Mouse (Mus musculus) CH12.LX (cell line): ENCODE measurements around the gene S1pr1. TPM values are rescaled to one million over a fixed set of nuclear protein-coding genes. Genes with fewer than 3 reads are reported as not detected.

Experiments used
- DNase-seq: peaks from one replicate; pipeline ENCODE4 v3.0.0-alpha.2; 2013; ENCODE audit errors: extremely low read depth
- H3K27ac ChIP-seq: 2 replicates; pipeline ENCODE4 v1.5.1; 2012; ENCODE audit warnings: low read depth, mild to moderate bottlenecking, control low read depth, moderate library complexity; ENCODE audit not compliant: insufficient read depth
- H3K27me3 ChIP-seq: replicated peaks from 2 replicates; pipeline ENCODE3; 2012; ENCODE audit warnings: inconsistent platforms
- H3K36me3 ChIP-seq, 2 experiments: replicated peaks in 1 of 2; 2 replicates each; pipeline versions ENCODE3 to v1.6.1; 2012; ENCODE audit warnings: inconsistent platforms in 1 of 2, low read length in 1 of 2, mild to moderate bottlenecking in 1 of 2, mixed read lengths in 1 of 2, moderate library complexity in 1 of 2; ENCODE audit not compliant: control insufficient read depth in 1 of 2, insufficient read depth in 1 of 2
- H3K4me1 ChIP-seq, 2 experiments: 2 replicates each; pipeline ENCODE4 v1.6.1; 2012; ENCODE audit warnings: inconsistent platforms in 1 of 2, moderate library complexity in 1 of 2; ENCODE audit not compliant: insufficient read depth in 2 of 2, control insufficient read depth in 1 of 2
- H3K4me2 ChIP-seq: 2 replicates; pipeline ENCODE4 v1.6.1; 2012; ENCODE audit warnings: low read depth, mild to moderate bottlenecking, control low read depth; ENCODE audit not compliant: poor library complexity, insufficient read depth, severe bottlenecking
- H3K4me3 ChIP-seq, 3 experiments: fragments of 150-350 bp in 1 of 3; sonication (generic) in 1 of 3; replicated peaks in 1 of 3; 2 replicates each; pipeline versions ENCODE3 to v1.5.1; 2011 to 2012; ENCODE audit warnings: low read depth in 2 of 3, low read length in 2 of 3, mild to moderate bottlenecking in 2 of 3, moderate library complexity in 2 of 3, control low read depth in 1 of 3, improper control_type of control experiment in 1 of 3, inconsistent platforms in 1 of 3, mixed read lengths in 1 of 3; ENCODE audit not compliant: poor library complexity in 1 of 3
- H3K79me2 ChIP-seq: replicated peaks from 2 replicates; pipeline ENCODE4 v1.6.1; 2012; ENCODE audit warnings: mild to moderate bottlenecking, moderate library complexity; ENCODE audit not compliant: control insufficient read depth, poor library complexity, insufficient read depth, severe bottlenecking; ENCODE audit errors: extremely low read depth
- H3K9ac ChIP-seq: 2 replicates; pipeline ENCODE4 v1.6.1; 2012; ENCODE audit warnings: low read depth, mild to moderate bottlenecking, control low read depth, moderate library complexity; ENCODE audit not compliant: insufficient read depth
- H3K9me3 ChIP-seq: replicated peaks from 2 replicates; pipeline ENCODE3; 2012; ENCODE audit warnings: low read length, inconsistent platforms, mixed read lengths
- BHLHE40 ChIP-seq: IDR thresholded peaks from 2 replicates; pipeline ENCODE4 v1.6.1; 2011; ENCODE audit warnings: mild to moderate bottlenecking, low read depth, low read length, improper control_type of control experiment
- CHD1 ChIP-seq: IDR thresholded peaks from 2 replicates; pipeline ENCODE4 v1.6.1; 2012; ENCODE audit warnings: low read depth, low read length, improper control_type of control experiment, inconsistent platforms
- CHD2 ChIP-seq: IDR thresholded peaks from 2 replicates; pipeline ENCODE4 v1.6.1; 2011; ENCODE audit warnings: low read length, improper control_type of control experiment
- CTCF ChIP-seq, 2 experiments: IDR thresholded peaks in 1 of 2; conservative IDR thresholded peaks in 1 of 2; 2 replicates each; pipeline ENCODE4 v1.5.1; 2011 to 2012; ENCODE audit warnings: low read depth in 2 of 2, low read length in 2 of 2, improper control_type of control experiment in 1 of 2, inconsistent platforms in 1 of 2, mild to moderate bottlenecking in 1 of 2, moderate library complexity in 1 of 2
- E2F4 ChIP-seq: IDR thresholded peaks from 2 replicates; pipeline ENCODE4 v1.6.1; 2011; ENCODE audit warnings: low read depth, low read length, improper control_type of control experiment; ENCODE audit not compliant: insufficient replicate concordance
- ELF1 ChIP-seq: IDR thresholded peaks from 2 replicates; pipeline ENCODE4 v1.6.1; 2014; ENCODE audit warnings: low read depth, mild to moderate bottlenecking, inconsistent platforms, low read length, improper control_type of control experiment
- EP300 ChIP-seq: IDR thresholded peaks from 2 replicates; pipeline ENCODE4 v1.6.1; 2011; ENCODE audit warnings: low read length, improper control_type of control experiment
- ETS1 ChIP-seq: conservative IDR thresholded peaks from 2 replicates; pipeline ENCODE4 v1.6.1; 2012; ENCODE audit warnings: low read depth, mild to moderate bottlenecking, inconsistent platforms, low read length, improper control_type of control experiment, moderate library complexity
- GABPA ChIP-seq: IDR thresholded peaks from 2 replicates; pipeline ENCODE4 v1.6.1; 2012; ENCODE audit warnings: low read depth, low read length, improper control_type of control experiment, inconsistent platforms; ENCODE audit not compliant: insufficient replicate concordance
- HCFC1 ChIP-seq: IDR thresholded peaks from 2 replicates; pipeline ENCODE4 v1.6.1; 2012; ENCODE audit warnings: low read depth, mild to moderate bottlenecking, inconsistent platforms, low read length, improper control_type of control experiment
- IRF4 ChIP-seq: IDR thresholded peaks from 2 replicates; pipeline ENCODE4 v1.6.1; 2014; ENCODE audit warnings: low read depth, mild to moderate bottlenecking, inconsistent platforms, low read length, improper control_type of control experiment
- JUN ChIP-seq: IDR thresholded peaks from 2 replicates; pipeline ENCODE4 v1.6.1; 2011; ENCODE audit warnings: low read depth, mild to moderate bottlenecking, low read length, improper control_type of control experiment, moderate library complexity; ENCODE audit not compliant: insufficient read depth
- JUND ChIP-seq: conservative IDR thresholded peaks from 2 replicates; pipeline ENCODE4 v1.6.1; 2011; ENCODE audit warnings: low read depth, low read length, improper control_type of control experiment
- KAT2A ChIP-seq: IDR thresholded peaks from 2 replicates; pipeline ENCODE4 v1.6.1; 2012; ENCODE audit warnings: low read length, improper control_type of control experiment, inconsistent platforms; ENCODE audit not compliant: insufficient replicate concordance
- MAFK ChIP-seq: IDR thresholded peaks from 2 replicates; pipeline ENCODE4 v1.6.1; 2011; ENCODE audit warnings: low read length, improper control_type of control experiment; ENCODE audit not compliant: insufficient replicate concordance
- MAX ChIP-seq: IDR thresholded peaks from 2 replicates; pipeline ENCODE4 v1.6.1; 2011; ENCODE audit warnings: low read length, improper control_type of control experiment
- MAZ ChIP-seq: IDR thresholded peaks from 2 replicates; pipeline ENCODE4 v1.6.1; 2012; ENCODE audit warnings: low read depth, mild to moderate bottlenecking, inconsistent platforms, low read length, improper control_type of control experiment, moderate library complexity
- MEF2A ChIP-seq: IDR thresholded peaks from 2 replicates; pipeline ENCODE4 v1.6.1; 2014; ENCODE audit warnings: low read depth, mild to moderate bottlenecking, inconsistent platforms, low read length, improper control_type of control experiment, borderline replicate concordance
- MXI1 ChIP-seq: IDR thresholded peaks from 2 replicates; pipeline ENCODE4 v1.6.1; 2011; ENCODE audit warnings: mild to moderate bottlenecking, low read depth, low read length, improper control_type of control experiment
- MYC ChIP-seq: IDR thresholded peaks from 2 replicates; pipeline ENCODE4 v1.6.1; 2011; ENCODE audit warnings: low read depth, mild to moderate bottlenecking, improper control_type of control experiment, low read length
- NELFE ChIP-seq: IDR thresholded peaks from 2 replicates; pipeline ENCODE4 v1.6.1; 2011; ENCODE audit warnings: low read depth, low read length, improper control_type of control experiment
- NRF1 ChIP-seq: IDR thresholded peaks from 2 replicates; pipeline ENCODE4 v1.6.1; 2014; ENCODE audit warnings: low read depth, mild to moderate bottlenecking, inconsistent platforms, low read length, improper control_type of control experiment, moderate library complexity
- PAX5 ChIP-seq: IDR thresholded peaks from 2 replicates; pipeline ENCODE4 v1.6.1; 2012; ENCODE audit warnings: low read length, inconsistent platforms, mixed read lengths
- POLR2A ChIP-seq: IDR thresholded peaks from 2 replicates; pipeline ENCODE4 v1.6.1; 2011; ENCODE audit warnings: low read depth, mild to moderate bottlenecking, improper control_type of control experiment, low read length
- POLR2AphosphoS2 ChIP-seq: IDR thresholded peaks from 2 replicates; pipeline ENCODE4 v1.6.1; 2011; ENCODE audit warnings: low read depth, low read length, improper control_type of control experiment
- RAD21 ChIP-seq: IDR thresholded peaks from 2 replicates; pipeline ENCODE4 v1.6.1; 2011; ENCODE audit warnings: low read depth, mild to moderate bottlenecking, low read length, improper control_type of control experiment, moderate library complexity
- RCOR1 ChIP-seq: conservative IDR thresholded peaks from 2 replicates; pipeline ENCODE4 v1.6.1; 2012; ENCODE audit warnings: low read depth, mild to moderate bottlenecking, inconsistent platforms, low read length, improper control_type of control experiment
- SIN3A ChIP-seq: IDR thresholded peaks from 2 replicates; pipeline ENCODE4 v1.6.1; 2012; ENCODE audit warnings: low read length, improper control_type of control experiment, inconsistent platforms
- SMC3 ChIP-seq: IDR thresholded peaks from 2 replicates; pipeline ENCODE4 v1.6.1; 2011; ENCODE audit warnings: low read depth, low read length, improper control_type of control experiment
- TBP ChIP-seq: conservative IDR thresholded peaks from 2 replicates; pipeline ENCODE4 v1.6.1; 2011; ENCODE audit warnings: low read depth, low read length, improper control_type of control experiment
- TCF12 ChIP-seq: IDR thresholded peaks from 2 replicates; pipeline ENCODE4 v1.6.1; 2014; ENCODE audit warnings: low read depth, mild to moderate bottlenecking, inconsistent platforms, low read length, improper control_type of control experiment
- UBTF ChIP-seq: IDR thresholded peaks from 2 replicates; pipeline ENCODE4 v1.6.1; 2012; ENCODE audit warnings: low read depth, mild to moderate bottlenecking, inconsistent platforms, low read length, improper control_type of control experiment, moderate library complexity
- USF1 ChIP-seq: IDR thresholded peaks from 2 replicates; pipeline ENCODE4 v1.6.1; 2014; ENCODE audit warnings: low read depth, mild to moderate bottlenecking, inconsistent platforms, low read length, improper control_type of control experiment
- USF2 ChIP-seq: conservative IDR thresholded peaks from 2 replicates; pipeline ENCODE4 v1.6.1; 2011; ENCODE audit warnings: low read depth, low read length, improper control_type of control experiment
- ZC3H11A ChIP-seq: IDR thresholded peaks from 2 replicates; pipeline ENCODE4 v1.6.1; 2012; ENCODE audit warnings: low read depth, mild to moderate bottlenecking, inconsistent platforms, low read length, improper control_type of control experiment
- ZKSCAN1 ChIP-seq: IDR thresholded peaks from 2 replicates; pipeline ENCODE4 v1.6.1; 2012; ENCODE audit warnings: low read depth, inconsistent platforms, low read length, improper control_type of control experiment, borderline replicate concordance
- ZMIZ1 ChIP-seq: IDR thresholded peaks from 2 replicates; pipeline ENCODE4 v1.6.1; 2012; ENCODE audit warnings: low read depth, mild to moderate bottlenecking, inconsistent platforms, low read length, improper control_type of control experiment
- ZNF384 ChIP-seq: IDR thresholded peaks from 2 replicates; pipeline ENCODE4 v1.6.1; 2012; ENCODE audit warnings: low read depth, low read length, improper control_type of control experiment, inconsistent platforms
- dilution Hi-C: fragments of 300-500 bp; cut with MboI; formaldehyde crosslinking; loops from 2 replicates; pipeline ENCODE4 v1.14.3; 2020; ENCODE audit warnings: low sequenced_read_pairs; ENCODE audit not compliant: extremely low pct_unique_long_range_greater_than_20kb, extremely low pct_ligation_motif_present
- in situ Hi-C: fragments of 300-500 bp; cut with MboI; formaldehyde crosslinking; loops from 3 replicates; pipeline ENCODE4 v1.14.3; 2019; ENCODE audit warnings: low sequenced_read_pairs, low pct_ligation_motif_present, low pct_unique_long_range_greater_than_20kb, mixed read lengths
- polyA plus RNA-seq: library from polyadenylated mRNA; unstranded; fragments of >175 nt; gene quantifications from 2 replicates; pipeline ENCODE4 v1.2.1, GENCODE M21; 2012; ENCODE audit warnings: low read depth; ENCODE audit not compliant: insufficient read length
- total RNA-seq, 2 experiments: library from RNA; depleted of rRNA; stranded (reverse); fragments of 300-350 nt in 1 of 2; fragments of >200 nt in 1 of 2; gene quantifications; 2 replicates each; pipeline ENCODE4 v1.2.3; 2012 to 2014

The S1pr1 gene
- total and polyA plus RNA-seq, 3 experiments = 1.8 to 7.1 (median 4.6) TPM

DNA sequence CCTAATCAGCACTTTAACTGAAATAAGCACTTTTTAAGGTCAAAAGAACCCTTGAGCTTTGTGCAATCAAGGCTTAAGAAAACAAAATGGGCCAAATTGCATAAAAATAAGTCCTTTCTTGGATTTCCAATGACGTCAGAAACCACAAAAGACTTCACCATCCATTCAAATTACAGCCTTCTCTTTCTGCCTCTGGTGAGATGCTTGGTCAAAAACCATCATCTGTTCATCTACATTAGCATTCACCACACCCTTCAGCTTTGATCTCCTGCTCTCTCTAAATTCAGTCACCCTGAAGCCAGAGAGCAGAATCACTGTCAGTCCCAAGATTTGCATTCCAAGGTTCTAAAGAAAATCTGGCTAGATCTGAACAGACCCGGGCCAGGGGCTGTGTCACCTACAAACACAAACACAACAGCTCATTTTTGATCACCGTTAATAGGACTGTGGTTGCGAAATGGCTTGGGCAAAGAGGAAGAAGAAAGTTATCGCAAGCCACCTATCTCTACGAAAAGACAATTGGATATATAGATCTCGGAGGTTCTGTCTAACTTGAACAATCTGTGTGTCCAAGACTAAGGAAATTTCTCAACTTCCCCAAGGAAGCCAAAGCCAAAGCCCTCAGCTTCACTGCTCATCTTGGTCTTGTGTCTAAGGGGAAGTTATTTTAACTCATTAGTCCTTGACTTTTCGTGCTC is 19.5 kb downstream of the S1pr1 start:
- in situ Hi-C loops = no loop called here
- Histone ChIP-seq H3K79me2 (no peaks in the 10 kb centered on the region), H3K36me3 (no peaks in the 10 kb centered on the region), H3K9me3 (no peaks in the 10 kb centered on the region), H3K27me3 (no peaks in the 10 kb centered on the region), H3K4me1 (peaks cover 19 to 63% of the 10 kb centered on the region in 2 experiments), H3K27ac (no peak overlapping the region), H3K9ac (no peak overlapping the region), H3K4me3 (no peak overlapping the region), H3K4me2 (peak overlapping the region; percentile 2; the same call in 1 of the 2 replicates)
- no peak for DNase-seq
- dilution Hi-C loops = no loop called here
- TF ChIP-seq E2F4 (no peak), ZKSCAN1 (no peak), POLR2AphosphoS2 (no peak), MAFK (no peak), CTCF (conservative IDR thresholded peaks at IDR 0.05 in 1 of 2, IDR thresholded peaks at IDR 0.05 in 1 of 2; ENCODE audit: low read depth in 2 of 2, low read length in 2 of 2) (no peak), TBP (0 out of 2 replicates have a peak, but pooled peaks have one; percentile 27), USF1 (no peak), ZNF384 (no peak), ETS1 (peak; percentile 47; the same call in 1 of the 2 replicates), TCF12 (no peak), MAX (no peak), ZMIZ1 (no peak), GABPA (no peak), CHD2 (no peak), CHD1 (no peak), MXI1 (no peak), ZC3H11A (no peak), HCFC1 (no peak), SMC3 (no peak), JUN (0 out of 2 replicates have a peak, but pooled peaks have one; percentile 17), RAD21 (no peak), UBTF (no peak), JUND (peak; percentile 38; the same call in 1 of the 2 replicates), SIN3A (no peak), PAX5 (no peak), NRF1 (no peak), NELFE (no peak), MEF2A (peak; percentile 59; the same call in 1 of the 2 replicates), IRF4 (no peak), MAZ (no peak), EP300 (no peak), MYC (no peak), USF2 (no peak), BHLHE40 (no peak), ELF1 (no peak), POLR2A (no peak), KAT2A (no peak), RCOR1 (no peak)
